Mouse (Mus musculus) mouse trophoblast stem cell (cell line): ENCODE measurements around the gene Trim7.
"Not testable (repeated sequence)": the region's sequence is repeated elsewhere in the genome, so short reads cannot be mapped to it uniquely, and the experiment has no call there.

Experiments
- in situ Hi-C, 2 experiments: fragments of 300-500 bp; cut with MseI, MboI; formaldehyde crosslinking; loops; 2 replicates in 1 of 2; 3 replicates in 1 of 2; pipeline ENCODE4 v1.15.1; 2025

The Trim7 gene

GRCm38 (mm10) chr11:48801831-48802772 is 23.8 kb upstream of the Trim7 start:
- in situ Hi-C loops: no loop called here

GRCm38 (mm10) chr11:48803988-48804387 is 22.0 kb upstream of the Trim7 start:
- in situ Hi-C loops: no loop called here

- in situ Hi-C loops: no loop called here
Measured at GRCm38 (mm10) chr11:48804922-48805321, 21.0 kb upstream of the Trim7 start.

GRCm38 (mm10) chr11:48806856-48807562 is 18.9 kb upstream of the Trim7 start:
- in situ Hi-C loops: no loop called here

- in situ Hi-C loops: no loop called here
Measured at GRCm38 (mm10) chr11:48807563-48808303, 18.2 kb upstream of the Trim7 start.

- in situ Hi-C loops: no loop called here
Measured at GRCm38 (mm10) chr11:48808304-48808646, 17.7 kb upstream of the Trim7 start.

GRCm38 (mm10) chr11:48808737-48809433 is 17.1 kb upstream of the Trim7 start:
- in situ Hi-C loops: no loop called here

- in situ Hi-C loops: no loop called here
Measured at GRCm38 (mm10) chr11:48809434-48809830, 16.5 kb upstream of the Trim7 start.

- in situ Hi-C loops: no loop called here
Measured at GRCm38 (mm10) chr11:48810142-48810541, 15.8 kb upstream of the Trim7 start.

GRCm38 (mm10) chr11:48813782-48814181 is 12.2 kb upstream of the Trim7 start:
- in situ Hi-C loops: no loop called here

GRCm38 (mm10) chr11:48815851-48816250 is 10.1 kb upstream of the Trim7 start:
- in situ Hi-C loops: no loop called here

GRCm38 (mm10) chr11:48816281-48816781 is 9.6 kb upstream of the Trim7 start:
- in situ Hi-C loops: no loop called here

- in situ Hi-C loops: no loop called here
Measured at GRCm38 (mm10) chr11:48816800-48817665, 8.9 kb upstream of the Trim7 start, which contains the start of gene Trim41. Gene Trim41 (minus strand): TSS chr11:48817353.

- in situ Hi-C loops: no loop called here
Measured at GRCm38 (mm10) chr11:48817794-48818193, 8.1 kb upstream of the Trim7 start.

- in situ Hi-C loops: no loop called here
Measured at GRCm38 (mm10) chr11:48818346-48818745, 7.6 kb upstream of the Trim7 start.

- in situ Hi-C loops: no loop called here
Measured at GRCm38 (mm10) chr11:48819614-48820307, 6.2 kb upstream of the Trim7 start.

GRCm38 (mm10) chr11:48820308-48820674 is 5.6 kb upstream of the Trim7 start:
- in situ Hi-C loops: no loop called here

- in situ Hi-C loops: not testable (repeated sequence)
Measured at GRCm38 (mm10) chr11:48821299-48821698, 4.6 kb upstream of the Trim7 start.

GRCm38 (mm10) chr11:48822768-48823512 is 3.0 kb upstream of the Trim7 start:
- in situ Hi-C loops: no loop called here
